Mouse (Mus musculus) limb, embryonic 13.5 days (tissue): ENCODE measurements around the gene Lrrc8c. TPM values are rescaled to one million over a fixed set of nuclear protein-coding genes. Genes with fewer than 3 reads are reported as not detected.

Experiments
- ATAC-seq: fragments of 200-750 bp; cut with Nextera tagmentation; 2 replicates; pipeline ENCODE4 v1.8.0; 2017; ENCODE audit warnings: low read depth, moderate number of reproducible peaks, moderate TSS enrichment; ENCODE audit not compliant: low FRiP score
- H3K27ac ChIP-seq: fragments of 300-500 bp; sonication (generic); 2 replicates; pipeline ENCODE4 v1.5.1; 2015; ENCODE audit warnings: inconsistent platforms, mild to moderate bottlenecking, moderate library complexity
- H3K27me3 ChIP-seq: fragments of 300-500 bp; sonication (generic); 2 replicates; pipeline ENCODE4 v1.6.1; 2015; ENCODE audit warnings: mild to moderate bottlenecking, inconsistent platforms
- H3K36me3 ChIP-seq: fragments of 300-500 bp; sonication (generic); 2 replicates; pipeline ENCODE4 v1.6.1; 2015; ENCODE audit warnings: inconsistent platforms, mild to moderate bottlenecking, moderate library complexity
- H3K4me1 ChIP-seq: fragments of 300-500 bp; sonication (generic); 2 replicates; pipeline ENCODE4 v1.6.1; 2015; ENCODE audit warnings: inconsistent platforms
- H3K4me2 ChIP-seq: fragments of 300-500 bp; sonication (generic); replicated peaks from 2 replicates; pipeline ENCODE4 v1.6.1; 2015; ENCODE audit warnings: inconsistent platforms, mild to moderate bottlenecking, moderate library complexity
- H3K4me3 ChIP-seq: fragments of 300-500 bp; sonication (generic); 2 replicates; pipeline ENCODE4 v1.5.1; 2015; ENCODE audit warnings: moderate library complexity, mild to moderate bottlenecking, inconsistent platforms
- H3K9ac ChIP-seq: fragments of 300-500 bp; sonication (generic); 2 replicates; pipeline ENCODE4 v1.6.1; 2015; ENCODE audit warnings: mild to moderate bottlenecking, inconsistent platforms
- H3K9me3 ChIP-seq: fragments of 300-500 bp; sonication (generic); 2 replicates; pipeline ENCODE4 v1.6.1; 2016; ENCODE audit warnings: inconsistent platforms
- WGBS: fragments of 180-500 bp; shearing (Covaris S2); methylation state at CpG from one replicate; pipeline ENCODE4 v1.1.7; 2015; 5-methylcytosine and 5-hydroxymethylcytosine counted together
- polyA plus RNA-seq: library from polyadenylated mRNA; unstranded; fragments of >200 nt; fragmentation: Nextera tagmentation; extraction: Ambion mirVana; gene quantifications from 2 replicates; pipeline ENCODE4 v1.2.1, GENCODE M21; 2015

The Lrrc8c gene
- polyA plus RNA-seq, 1 experiment from 2014 or later = 15.6 TPM

- Histone ChIP-seq H3K27me3 (no peaks in the 10 kb centered on the region), H3K4me1 (0 out of 2 replicates have a peak, but pooled peaks cover 4% of the 10 kb centered on the region), H3K36me3 (no peaks in the 10 kb centered on the region), H3K4me3 (no peak overlapping the region), H3K4me2 (no peak overlapping the region), H3K27ac (no peak overlapping the region), H3K9me3 (no peaks in the 10 kb centered on the region), H3K9ac (no peak overlapping the region)
- WGBS = 63% methylated on average over 7 of the region's 7 CpGs
- no peak for ATAC-seq
These were observed 96.8 kb downstream of the Lrrc8c start for GRCm38 (mm10) chr5:105615871-105616454.

GRCm38 (mm10) chr5:105616538-105616937 is 97.3 kb downstream of the Lrrc8c start:
- H3K27ac ChIP-seq = no peak overlapping the region
- H3K4me2 ChIP-seq = no peak overlapping the region
- H3K4me1 ChIP-seq = 0 out of 2 replicates have a peak, but pooled peaks cover 4% of the 10 kb centered on the region
- no peak overlapping the region for H3K4me3 ChIP-seq
- 73% methylated on average over 5 of the region's 5 CpGs for WGBS
- no peaks in the 10 kb centered on the region for H3K36me3 ChIP-seq
- no peaks in the 10 kb centered on the region for H3K27me3 ChIP-seq
- H3K9me3 ChIP-seq = no peaks in the 10 kb centered on the region
- no peak for ATAC-seq
- no peak overlapping the region for H3K9ac ChIP-seq

- no peak for ATAC-seq
- no peaks in the 10 kb centered on the region for H3K27me3 ChIP-seq
These were observed 99.3 kb downstream of the Lrrc8c start for GRCm38 (mm10) chr5:105618510-105618909.

GRCm38 (mm10) chr5:105619666-105620065 is 100.5 kb downstream of the Lrrc8c start:
- 91% methylated on average over 2 of the region's 2 CpGs for WGBS
- no peaks in the 10 kb centered on the region for H3K36me3 ChIP-seq
- H3K4me3 ChIP-seq = no peak overlapping the region
- peaks cover 10% of the 10 kb centered on the region; the same call in 1 of the 2 replicates for H3K4me1 ChIP-seq
- H3K27me3 ChIP-seq = no peaks in the 10 kb centered on the region
- ATAC-seq = no peak
- H3K9ac ChIP-seq = no peak overlapping the region
- no peak overlapping the region for H3K4me2 ChIP-seq
- H3K9me3 ChIP-seq = no peaks in the 10 kb centered on the region
- H3K27ac ChIP-seq = no peak overlapping the region

More at GRCm38 (mm10) chr5:105618510-105618909, 99.3 kb downstream of the Lrrc8c start:
- no peaks in the 10 kb centered on the region for H3K9me3 ChIP-seq
- H3K9ac ChIP-seq = no peak overlapping the region
- H3K36me3 ChIP-seq = no peaks in the 10 kb centered on the region
- H3K4me1 ChIP-seq = peaks cover 10% of the 10 kb centered on the region; the same call in 1 of the 2 replicates
- no peak overlapping the region for H3K4me2 ChIP-seq
- no peak overlapping the region for H3K4me3 ChIP-seq
- no peak overlapping the region for H3K27ac ChIP-seq

GRCm38 (mm10) chr5:105620505-105621116 is 101.4 kb downstream of the Lrrc8c start:
- Histone ChIP-seq H3K36me3 (no peaks in the 10 kb centered on the region), H3K27ac (no peak overlapping the region), H3K9me3 (no peaks in the 10 kb centered on the region), H3K4me1 (peaks cover 16% of the 10 kb centered on the region; the same call in 1 of the 2 replicates), H3K4me3 (no peak overlapping the region), H3K9ac (no peak overlapping the region), H3K27me3 (no peaks in the 10 kb centered on the region), H3K4me2 (no peak overlapping the region)
- 73% methylated on average over 6 of the region's 6 CpGs for WGBS
- ATAC-seq = no peak

GRCm38 (mm10) chr5:105623074-105623713 is 104.0 kb downstream of the Lrrc8c start:
- 0 out of 2 replicates have a peak overlapping the region, but pooled peaks have one; percentile 6 for H3K27ac ChIP-seq
- no peaks in the 10 kb centered on the region for H3K27me3 ChIP-seq
- H3K4me1 ChIP-seq = peaks cover 25% of the 10 kb centered on the region
- no peak overlapping the region for H3K4me3 ChIP-seq
- H3K4me2 ChIP-seq = no peak overlapping the region
- ATAC-seq = no peak
- 60% methylated on average over 4 of the region's 4 CpGs for WGBS
- H3K36me3 ChIP-seq = no peaks in the 10 kb centered on the region
- H3K9me3 ChIP-seq = no peaks in the 10 kb centered on the region
- no peak overlapping the region for H3K9ac ChIP-seq

- no peak overlapping the region for H3K27ac ChIP-seq
- 93% methylated on average over 3 of the region's 3 CpGs for WGBS
These were observed 105.1 kb downstream of the Lrrc8c start for GRCm38 (mm10) chr5:105624257-105624656.

GRCm38 (mm10) chr5:105625504-105626150 is 106.4 kb downstream of the Lrrc8c start:
- Histone ChIP-seq H3K4me1 (peaks cover 21% of the 10 kb centered on the region), H3K4me3 (no peak overlapping the region), H3K9me3 (no peaks in the 10 kb centered on the region), H3K36me3 (no peaks in the 10 kb centered on the region), H3K27ac (0 out of 2 replicates have a peak overlapping the region, but pooled peaks have one; percentile 10), H3K9ac (no peak overlapping the region), H3K27me3 (no peaks in the 10 kb centered on the region), H3K4me2 (no peak overlapping the region)
- no peak for ATAC-seq
- WGBS = 61% methylated on average over 8 of the region's 8 CpGs

More at GRCm38 (mm10) chr5:105624257-105624656, 105.1 kb downstream of the Lrrc8c start:
- Histone ChIP-seq H3K4me2 (no peak overlapping the region), H3K9ac (no peak overlapping the region), H3K27me3 (no peaks in the 10 kb centered on the region), H3K36me3 (no peaks in the 10 kb centered on the region), H3K9me3 (no peaks in the 10 kb centered on the region), H3K4me1 (peaks cover 25% of the 10 kb centered on the region), H3K4me3 (no peak overlapping the region)
- ATAC-seq = no peak

- H3K4me3 ChIP-seq = no peak overlapping the region
- 36% methylated on average over 3 of the region's 3 CpGs for WGBS
- H3K36me3 ChIP-seq = no peaks in the 10 kb centered on the region
- H3K4me1 ChIP-seq = peaks cover 21% of the 10 kb centered on the region
- H3K27ac ChIP-seq = peak overlapping the region; percentile 52; the same call in 1 of the 2 replicates
- H3K9me3 ChIP-seq = no peaks in the 10 kb centered on the region
- no peak overlapping the region for H3K9ac ChIP-seq
- no peak overlapping the region for H3K4me2 ChIP-seq
- H3K27me3 ChIP-seq = no peaks in the 10 kb centered on the region
- ATAC-seq = no peak
These were observed 107.2 kb downstream of the Lrrc8c start for GRCm38 (mm10) chr5:105626355-105626754.

GRCm38 (mm10) chr5:105627093-105627492 is 107.9 kb downstream of the Lrrc8c start:
- H3K27me3 ChIP-seq = no peaks in the 10 kb centered on the region
- H3K4me2 ChIP-seq = no peak overlapping the region
- H3K4me1 ChIP-seq = peaks cover 21% of the 10 kb centered on the region
- no peak overlapping the region for H3K9ac ChIP-seq
- 81% methylated on average over 5 of the region's 5 CpGs for WGBS
- no peaks in the 10 kb centered on the region for H3K9me3 ChIP-seq
- H3K36me3 ChIP-seq = no peaks in the 10 kb centered on the region
- H3K27ac ChIP-seq = no peak overlapping the region; the same call in 1 of the 2 replicates
- no peak overlapping the region for H3K4me3 ChIP-seq
- ATAC-seq = no peak

- Histone ChIP-seq H3K4me3 (no peak overlapping the region), H3K27ac (no peak overlapping the region), H3K4me2 (no peak overlapping the region), H3K27me3 (no peaks in the 10 kb centered on the region), H3K9me3 (no peaks in the 10 kb centered on the region), H3K9ac (no peak overlapping the region), H3K36me3 (no peaks in the 10 kb centered on the region), H3K4me1 (peaks cover 15% of the 10 kb centered on the region)
- WGBS = 94% methylated on average over 1 of the region's 1 CpGs
- no peak for ATAC-seq
These were observed 110.8 kb downstream of the Lrrc8c start for GRCm38 (mm10) chr5:105629955-105630354.

- Histone ChIP-seq H3K9me3 (no peaks in the 10 kb centered on the region), H3K27ac (no peak overlapping the region), H3K36me3 (no peaks in the 10 kb centered on the region), H3K4me3 (no peak overlapping the region), H3K4me1 (no peaks in the 10 kb centered on the region), H3K4me2 (no peak overlapping the region), H3K27me3 (no peaks in the 10 kb centered on the region), H3K9ac (no peak overlapping the region)
- 89% methylated on average over 10 of the region's 10 CpGs for WGBS
- ATAC-seq = no peak
These were observed 112.9 kb downstream of the Lrrc8c start for GRCm38 (mm10) chr5:105632066-105632465.
